Mouse (Mus musculus): ENCODE measurements around the gene Them7.

The Them7 gene

DNA sequence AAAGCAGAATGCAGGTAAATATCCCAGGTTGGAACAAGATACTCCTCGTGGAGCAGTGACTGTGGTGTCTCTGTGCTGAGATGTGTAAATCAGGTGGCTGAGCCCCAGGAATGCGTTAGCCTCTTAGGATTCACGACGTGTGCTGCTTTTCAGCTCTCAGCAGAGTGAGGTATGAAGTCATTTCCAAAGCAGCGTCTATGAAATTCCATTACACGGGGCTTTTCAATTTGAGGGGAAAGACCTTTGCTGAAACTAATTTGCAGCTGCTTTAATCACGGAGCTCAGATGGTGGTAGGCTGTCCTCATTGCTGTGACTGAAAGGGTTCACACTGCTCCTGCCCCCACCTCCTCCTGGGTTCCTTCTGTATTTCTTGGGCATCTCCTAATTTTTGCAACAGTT is 87.9 kb downstream of the Them7 start:
- no peak for DNase-seq

DNA sequence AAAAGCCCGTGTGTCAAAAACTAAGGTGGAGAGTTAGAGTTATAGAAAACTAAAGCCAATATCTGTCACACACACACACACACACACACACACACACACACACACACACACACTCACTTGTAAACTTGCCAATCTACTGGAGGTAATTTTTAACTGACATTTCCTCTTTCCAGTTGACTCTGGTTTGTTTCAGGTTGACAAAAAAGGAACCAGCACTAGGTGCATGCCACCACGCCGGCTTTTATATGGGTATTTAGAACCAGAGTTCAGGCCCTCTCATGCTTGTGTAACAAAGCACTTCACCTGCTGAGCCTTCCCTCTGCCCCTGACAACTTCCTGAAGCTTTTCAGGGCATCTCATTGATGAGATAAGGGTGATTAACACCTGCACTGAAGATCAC is 89.0 kb downstream of the Them7 start:
- no peak for DNase-seq

DNA sequence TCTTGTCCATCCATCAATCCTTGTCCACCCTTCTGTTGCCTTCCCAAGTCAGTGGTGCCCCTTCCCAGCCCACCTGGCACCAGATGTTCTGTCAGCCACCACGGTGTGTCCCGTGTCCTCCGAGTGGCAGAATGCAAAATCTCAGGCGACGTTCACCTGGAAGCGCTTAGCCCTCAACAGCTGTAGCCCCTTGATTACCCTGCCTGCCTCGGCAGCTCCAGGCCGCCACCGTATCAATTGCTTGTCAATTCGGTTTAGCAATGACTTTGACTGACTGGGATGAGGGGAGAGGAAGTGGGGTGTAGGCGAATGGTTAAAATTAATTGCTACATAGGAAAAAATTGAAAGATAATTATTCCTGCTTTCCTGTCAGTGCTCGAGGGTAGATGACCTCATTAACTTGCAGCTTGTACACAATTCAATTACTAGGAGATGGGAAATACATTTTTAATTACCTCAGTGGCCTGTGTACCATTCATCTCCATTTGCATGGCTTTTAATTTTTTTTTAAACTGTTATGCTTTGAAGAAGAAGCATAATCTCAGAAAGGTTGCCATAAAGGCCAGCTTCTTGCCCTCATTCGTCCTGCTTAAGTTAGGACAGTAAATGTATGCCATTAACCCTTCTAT is 93.5 kb downstream of the Them7 start:
- no peak for DNase-seq

DNA sequence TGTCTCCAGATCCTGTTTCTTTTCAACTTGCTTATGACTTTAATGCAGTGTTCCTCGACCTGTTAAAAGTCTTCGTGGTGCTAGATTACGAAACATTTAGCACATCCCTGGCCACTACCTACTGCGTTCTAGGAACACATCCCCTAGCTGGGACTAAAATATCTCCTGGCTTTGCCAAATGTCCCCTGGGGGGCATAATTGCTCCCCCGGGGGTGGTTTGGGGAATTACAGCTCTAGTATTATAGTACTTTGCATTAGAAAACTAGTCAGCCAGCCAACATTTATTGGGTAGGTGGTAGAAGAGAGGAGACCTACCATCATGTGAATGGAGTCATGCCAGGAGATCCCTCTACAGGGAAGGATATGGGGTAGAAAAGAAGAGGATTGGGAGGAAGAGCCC is 101.9 kb downstream of the Them7 start:
- peak in 1 of 2 experiments; percentile 34 for DNase-seq

DNA sequence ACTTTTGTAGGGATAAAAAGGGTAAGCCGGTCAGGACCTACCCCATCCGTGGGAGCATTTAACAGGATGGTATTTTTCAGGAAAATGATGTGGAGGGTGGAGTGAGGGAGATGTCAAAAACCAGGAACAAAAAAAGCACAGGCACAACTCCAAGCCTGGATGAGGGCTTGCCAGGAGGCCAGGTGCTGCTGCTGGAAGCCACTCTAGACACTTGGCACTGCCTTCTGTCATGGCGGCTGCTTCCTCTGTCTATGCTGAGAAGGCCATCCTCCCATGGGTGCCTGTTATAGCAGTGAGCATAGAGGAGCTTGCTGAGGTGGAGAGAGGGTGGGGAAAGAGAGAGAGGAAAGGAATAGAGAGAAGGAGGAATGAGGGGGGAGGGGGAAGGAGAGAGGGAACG is 105.9 kb downstream of the Them7 start:
- peak; percentile 94 for DNase-seq

DNA sequence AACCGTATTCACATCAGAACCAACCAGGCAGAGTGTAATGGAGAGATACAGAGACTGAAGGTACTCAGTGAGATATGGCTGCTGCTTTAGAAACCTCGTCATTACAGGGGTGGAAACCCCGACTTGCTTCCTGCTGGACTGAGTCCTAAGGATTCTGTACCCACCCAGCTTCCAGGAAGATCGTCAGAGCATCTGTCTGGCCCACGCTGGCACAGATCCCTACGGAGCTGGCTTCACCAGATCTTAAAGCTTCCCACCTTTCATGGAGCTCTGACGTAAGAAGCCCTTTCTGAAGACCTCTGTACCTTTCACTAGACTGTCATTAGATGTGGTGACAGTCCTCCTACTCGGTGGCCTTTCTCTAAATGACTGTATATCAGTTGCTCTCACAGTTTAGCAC is 109.0 kb downstream of the Them7 start:
- DNase-seq, result peak; percentile 38

DNA sequence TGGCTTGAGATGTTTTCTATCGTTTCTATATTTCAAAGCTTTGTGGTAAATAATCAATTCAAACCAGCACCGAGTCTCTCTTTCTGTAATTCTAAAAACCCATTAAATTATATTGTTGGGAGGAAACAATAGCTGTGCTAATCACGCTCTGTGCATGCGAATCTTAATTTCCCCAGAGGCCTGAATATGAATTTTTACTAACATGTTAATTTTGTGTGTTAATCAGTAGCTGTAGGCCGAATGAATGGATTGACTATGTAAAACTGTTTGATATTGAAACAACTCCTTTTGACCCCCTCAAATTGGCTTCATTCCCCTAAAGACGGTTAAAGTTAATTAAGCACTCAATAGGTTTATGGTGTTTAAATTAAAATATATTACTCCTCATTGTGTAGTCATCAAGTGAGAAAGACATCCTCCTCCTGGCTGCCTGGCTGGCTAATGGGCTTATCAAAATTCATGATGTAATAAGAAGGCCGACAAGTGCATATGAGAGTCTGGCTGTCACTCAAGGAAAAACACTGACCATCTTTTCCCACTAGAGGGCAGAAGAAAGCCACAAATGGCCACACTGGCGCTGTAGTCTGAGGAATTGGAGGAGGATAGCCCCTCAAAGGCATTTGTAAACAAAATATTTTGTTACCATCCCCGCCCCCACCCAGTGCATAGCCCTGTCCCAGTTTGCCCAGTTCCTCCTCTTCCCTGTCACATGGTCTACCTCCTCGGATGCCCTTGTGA is 110.0 kb downstream of the Them7 start:
- DNase-seq, result peak; percentile 83 to 89

DNA sequence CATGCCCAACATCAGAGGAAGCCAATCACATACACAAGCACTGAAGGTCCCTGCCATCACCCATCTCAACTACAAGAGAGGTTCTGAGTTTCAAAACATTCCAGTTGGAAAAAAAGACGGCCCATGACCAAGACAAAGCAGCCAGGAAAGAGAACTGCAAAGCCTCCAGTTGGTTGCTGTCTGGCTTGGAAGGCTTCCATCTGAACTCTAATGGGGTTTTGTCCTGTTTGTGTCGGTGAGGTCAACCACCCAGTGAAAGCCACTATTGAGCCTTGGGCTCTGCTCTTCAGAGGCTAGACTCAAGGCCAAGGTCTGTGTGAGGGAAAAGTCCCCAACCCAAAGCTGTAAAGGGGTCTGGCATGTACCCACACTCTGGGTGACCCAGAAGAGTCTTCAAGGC is 111.5 kb downstream of the Them7 start:
- DNase-seq, result peak; percentile 53 to 55

DNA sequence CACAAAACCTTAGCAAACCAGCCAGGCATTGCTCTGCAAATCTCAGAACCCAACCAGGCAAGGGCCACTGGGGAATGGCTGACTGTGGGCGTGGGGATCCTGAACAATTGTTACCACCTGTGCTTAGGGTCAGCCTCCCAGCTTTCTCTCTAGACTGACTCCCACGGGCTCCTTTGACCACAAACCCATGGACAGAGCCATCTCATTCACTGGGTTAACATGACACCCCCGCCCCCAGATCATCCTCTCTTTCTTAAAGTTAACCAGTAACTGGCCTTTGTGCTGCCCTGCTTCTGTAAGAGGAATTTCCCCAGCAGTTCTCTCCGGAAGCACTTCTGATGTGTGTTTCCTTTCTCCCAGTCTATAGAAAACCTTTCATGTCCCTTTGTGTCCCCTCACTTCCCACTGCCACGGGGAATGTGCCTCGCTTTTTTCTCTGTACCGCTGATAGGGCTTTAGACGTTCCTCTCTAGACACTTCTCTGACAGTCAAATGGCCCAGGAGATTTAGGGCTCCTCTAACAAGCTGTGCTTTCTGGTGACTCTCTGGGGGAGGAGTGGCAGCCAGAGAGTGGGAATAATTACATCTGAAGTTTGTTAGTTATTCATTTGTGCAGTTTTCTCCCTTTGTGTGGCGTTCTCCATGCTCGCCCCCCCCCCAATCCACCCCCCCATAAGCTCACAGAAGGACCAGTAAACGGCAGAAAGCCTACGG is 112.4 kb downstream of the Them7 start:
- no peak for DNase-seq

DNA sequence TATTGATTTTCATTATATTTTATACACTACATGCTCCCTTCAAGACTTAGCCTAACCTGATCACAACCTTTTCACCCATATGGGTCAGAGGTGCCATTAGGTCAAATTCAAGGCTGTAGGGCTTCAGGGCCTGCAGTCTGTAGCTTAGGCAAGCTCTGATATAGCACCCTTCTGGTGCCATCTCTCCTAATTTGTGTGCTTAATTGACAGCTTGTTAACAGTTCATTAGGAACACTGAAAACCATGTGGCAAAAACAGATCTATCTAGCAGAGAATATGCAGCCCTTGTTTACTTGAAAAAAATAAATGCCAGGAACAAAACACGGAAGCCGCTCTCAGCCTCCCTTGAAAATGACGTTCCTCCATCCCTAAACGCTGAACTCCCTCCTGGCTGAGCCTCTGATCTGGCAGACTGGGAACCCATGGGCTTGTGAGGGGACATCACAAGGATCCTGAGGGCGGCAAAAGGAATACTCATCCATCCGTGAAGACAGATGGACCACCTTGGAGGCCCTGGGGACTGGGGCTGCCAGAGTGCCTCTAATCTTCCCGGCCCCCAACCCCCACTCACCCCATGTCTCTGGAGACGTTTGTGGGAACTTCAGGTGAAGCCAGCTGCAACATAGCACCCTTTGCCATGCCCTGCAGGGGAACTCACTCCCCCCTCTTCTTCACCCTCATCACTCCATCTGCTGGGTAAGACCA is 113.2 kb downstream of the Them7 start:
- peak; percentile 51 to 66 for DNase-seq

DNA sequence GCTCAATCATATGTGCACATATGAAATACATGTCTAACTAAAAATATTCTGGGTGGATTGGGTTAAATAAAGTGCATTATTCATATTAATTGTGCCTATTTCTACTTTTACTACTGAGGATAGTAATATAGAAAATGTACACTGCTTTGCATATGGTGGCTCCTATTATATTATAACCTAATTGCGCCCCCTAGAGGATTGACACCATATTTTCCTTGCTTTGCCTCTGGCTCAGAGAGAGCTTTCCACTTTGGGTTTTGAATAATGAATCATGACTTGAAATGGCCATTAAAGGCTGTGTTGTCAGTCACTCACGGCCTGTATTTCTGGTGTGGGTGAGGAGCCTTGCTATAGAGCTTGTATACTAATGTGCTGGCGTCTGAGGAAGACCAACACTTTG is 115.9 kb downstream of the Them7 start:
- DNase-seq, result peak; percentile 35 to 53

DNA sequence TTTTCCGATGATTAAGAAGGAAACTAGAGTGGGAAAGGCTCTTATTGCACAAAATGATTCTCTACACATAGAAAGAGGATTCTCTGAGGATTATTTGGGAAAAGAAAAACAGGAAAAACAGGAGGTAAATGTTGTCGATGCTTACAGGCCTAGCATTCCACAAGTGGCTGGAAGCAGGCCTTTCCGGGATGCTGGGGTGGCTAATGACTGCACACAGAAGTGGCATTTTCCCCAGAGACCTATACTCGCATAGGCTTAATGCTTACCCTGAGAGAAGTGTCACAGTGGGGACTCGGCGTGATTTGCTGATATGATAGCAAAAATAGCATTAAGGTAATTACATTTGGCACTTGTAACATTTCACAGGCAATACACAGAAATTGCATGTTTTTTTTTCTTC is 124.8 kb downstream of the Them7 start:
- DNase-seq, result no peak

DNA sequence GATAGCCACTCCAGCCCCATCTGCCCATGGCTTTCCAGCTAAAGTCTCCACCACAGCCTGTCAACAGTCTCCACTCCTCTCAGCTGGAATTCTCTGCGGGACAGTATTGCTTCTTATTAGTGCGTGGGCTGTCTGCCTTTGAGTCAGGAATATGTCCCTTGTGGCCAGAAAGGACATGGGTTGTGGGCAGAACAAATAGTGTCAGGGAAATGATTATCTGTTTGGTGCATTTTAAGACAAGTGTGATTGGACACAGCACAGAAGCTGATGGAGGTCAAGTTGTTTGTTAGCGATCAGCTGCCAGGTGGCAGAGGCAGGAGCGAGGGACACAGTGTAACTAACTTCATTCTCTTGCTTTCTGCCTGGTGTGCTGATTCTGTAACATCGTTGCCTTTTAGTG is 132.7 kb downstream of the Them7 start:
- DNase-seq, result no peak

DNA sequence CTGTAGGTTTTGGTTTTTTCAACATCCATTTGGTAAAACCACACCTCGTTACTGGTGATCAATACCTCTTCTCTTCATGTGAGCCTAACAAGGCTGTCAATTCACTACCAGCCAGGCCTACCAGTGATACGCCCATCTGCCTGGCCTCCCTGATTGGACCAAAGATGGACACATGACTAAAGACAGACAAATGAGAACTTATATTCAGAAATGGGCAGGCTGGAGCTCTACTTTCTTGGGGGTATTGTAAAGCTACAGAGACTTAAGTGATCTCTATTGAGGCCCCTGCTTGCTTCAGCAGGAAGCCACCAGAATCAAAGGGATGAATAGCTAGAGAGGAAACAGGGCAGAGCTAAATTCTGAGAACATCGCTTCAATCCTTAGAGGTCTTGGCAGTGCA is 133.9 kb downstream of the Them7 start:
- DNase-seq, result no peak

DNA sequence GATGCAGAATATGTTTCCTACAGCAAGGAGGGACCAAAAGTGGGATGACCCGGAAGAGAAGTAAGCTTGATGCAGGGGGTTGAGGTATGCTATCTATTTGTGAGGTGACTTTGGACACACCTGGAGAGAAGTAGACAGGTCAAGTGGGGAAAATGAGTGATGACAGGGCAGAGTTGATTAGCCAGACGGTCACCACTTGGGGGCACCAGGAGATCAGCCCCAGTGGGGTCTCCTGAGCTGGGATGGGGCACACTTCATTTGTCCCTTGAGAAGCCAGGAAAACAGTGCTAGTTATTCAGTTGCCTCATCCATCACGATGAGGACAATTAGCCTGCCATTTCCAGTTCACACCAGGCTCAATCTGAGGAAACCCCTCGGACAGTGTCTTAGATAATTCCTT is 143.5 kb downstream of the Them7 start:
- DNase-seq, result peak in 1 of 2 experiments; percentile 44

DNA sequence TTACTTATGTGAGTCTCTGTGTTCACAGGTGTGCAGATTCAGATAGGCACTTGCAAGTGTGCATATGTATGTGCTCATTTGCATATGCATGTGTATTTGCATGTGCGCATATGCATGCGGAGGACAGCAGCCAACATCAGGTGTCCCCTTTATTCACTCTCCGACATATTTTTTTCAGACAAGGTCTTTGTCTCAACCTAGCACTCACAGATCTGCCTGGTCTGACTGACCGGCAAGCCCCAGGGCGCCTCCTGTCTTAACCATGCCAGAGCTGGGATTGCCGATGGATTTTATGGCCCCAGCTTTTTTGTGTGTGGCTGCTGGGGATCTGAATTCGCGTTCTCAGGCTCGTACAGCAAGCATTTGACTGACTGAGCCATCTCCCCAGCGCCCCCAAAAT is 146.1 kb downstream of the Them7 start:
- peak; percentile 23 to 33 for DNase-seq

DNA sequence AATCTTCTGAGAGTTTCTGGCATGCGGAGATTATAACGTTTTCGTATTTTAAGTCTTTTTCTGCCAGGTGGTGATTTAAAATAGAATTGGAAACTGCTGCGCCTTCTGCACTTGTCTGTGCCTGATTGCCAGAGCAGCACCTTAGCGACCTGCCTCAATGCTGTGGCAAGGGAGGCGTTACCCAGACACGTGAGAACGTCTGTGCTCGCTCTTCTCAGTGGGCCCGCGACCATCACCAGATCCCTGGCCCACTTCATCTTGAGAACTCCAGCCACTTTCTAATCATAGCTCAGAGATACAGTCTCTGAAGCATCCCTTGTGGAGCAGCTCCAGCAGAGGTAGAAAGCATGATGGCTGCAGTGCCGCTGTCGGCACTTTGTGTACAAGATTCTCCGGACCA is 146.6 kb downstream of the Them7 start:
- DNase-seq, result peak; percentile 22

DNA sequence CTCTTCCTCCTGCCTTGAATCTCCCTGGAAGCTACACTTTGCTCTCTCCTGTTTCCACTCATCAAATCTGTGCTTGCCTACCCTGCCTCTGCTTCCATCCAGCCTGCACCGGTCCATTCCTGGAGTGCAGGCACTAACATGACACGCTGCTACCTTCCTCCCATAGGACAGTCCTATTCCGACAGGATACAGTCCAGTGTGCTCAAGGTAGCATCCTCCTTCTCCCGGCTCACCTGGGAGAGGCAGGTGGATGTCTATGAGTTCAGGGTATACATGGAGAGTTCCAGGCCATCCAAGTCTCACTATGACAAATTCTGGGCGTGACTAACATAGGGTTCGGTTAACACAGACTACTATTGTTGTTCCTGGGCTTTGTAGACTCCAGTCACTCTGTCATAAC is 148.0 kb downstream of the Them7 start:
- DNase-seq, result no peak

DNA sequence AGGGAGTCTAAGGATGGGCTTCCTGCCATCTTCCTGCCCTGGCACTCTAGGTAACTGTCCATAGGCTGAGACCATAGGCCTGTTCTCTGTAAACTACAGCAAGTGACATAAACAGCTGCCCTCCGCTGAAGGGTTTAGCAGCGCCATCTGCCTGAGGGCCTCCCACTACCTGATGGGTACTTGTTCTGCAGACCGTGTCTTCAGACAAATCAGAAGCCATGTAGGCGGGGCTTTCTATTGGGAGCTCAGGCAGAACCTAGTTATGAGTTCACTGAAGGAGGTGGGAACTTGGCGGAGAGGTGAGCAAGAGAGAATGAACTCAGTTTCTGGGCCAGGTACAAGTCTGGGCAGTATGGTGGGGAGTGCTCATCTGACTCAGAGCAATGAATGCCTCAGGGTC is 148.6 kb downstream of the Them7 start:
- DNase-seq, result no peak

DNA sequence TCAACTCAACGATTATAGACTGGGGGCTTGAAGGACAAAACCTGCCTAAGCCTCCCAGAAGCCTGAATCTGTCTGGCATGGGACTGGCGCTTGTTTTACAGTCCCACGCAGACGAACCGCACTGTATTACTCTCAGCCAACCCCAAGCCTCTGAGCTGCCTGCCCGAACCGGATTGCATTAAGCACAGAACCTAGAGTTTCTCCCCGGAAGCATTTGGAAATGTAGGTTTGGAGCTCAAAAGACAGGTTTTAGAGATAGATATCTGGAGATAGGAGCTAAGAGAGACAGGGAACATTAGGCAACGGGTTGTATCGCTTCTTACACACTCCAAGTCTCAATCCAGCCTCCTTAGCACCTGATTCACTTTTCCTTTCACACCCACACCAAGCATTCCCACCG is 149.5 kb downstream of the Them7 start:
- no peak for DNase-seq

DNA sequence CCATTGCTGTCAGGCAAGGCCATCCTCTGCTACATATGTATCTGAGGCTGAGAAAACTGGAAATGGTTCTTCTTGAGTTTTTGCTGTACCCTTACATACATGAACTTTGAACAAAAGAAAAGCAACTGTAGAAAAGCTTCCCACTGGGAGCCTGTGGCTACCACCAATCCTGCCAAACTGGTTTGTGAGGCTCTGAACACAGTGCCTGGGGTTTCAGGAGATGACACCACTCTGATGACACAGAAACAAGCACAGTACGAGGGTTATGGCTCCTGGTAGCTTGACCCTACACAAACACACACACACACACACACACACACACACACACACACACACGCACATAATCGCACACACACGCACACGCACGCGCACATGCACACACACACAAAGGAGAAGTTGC is 151.1 kb downstream of the Them7 start:
- no peak for DNase-seq

DNA sequence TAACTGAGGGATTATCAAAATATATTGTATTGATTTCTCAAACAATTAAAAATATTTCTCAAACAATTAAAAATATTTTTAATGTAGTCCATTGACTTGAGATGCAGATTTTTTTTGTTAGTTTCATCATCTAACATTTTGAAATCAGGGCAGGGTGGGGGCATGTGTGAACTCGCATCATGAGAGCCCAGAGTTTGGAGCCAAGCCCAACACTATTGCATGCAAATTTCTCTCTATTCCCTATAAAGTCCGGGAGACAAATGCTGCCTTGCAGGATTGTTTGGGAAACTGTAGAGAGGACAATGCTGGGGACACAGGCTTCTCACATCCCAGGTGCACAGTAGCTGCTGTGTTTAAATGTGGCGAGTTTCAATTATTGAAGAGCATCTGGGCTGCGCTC is 151.6 kb downstream of the Them7 start:
- DNase-seq, result no peak

DNA sequence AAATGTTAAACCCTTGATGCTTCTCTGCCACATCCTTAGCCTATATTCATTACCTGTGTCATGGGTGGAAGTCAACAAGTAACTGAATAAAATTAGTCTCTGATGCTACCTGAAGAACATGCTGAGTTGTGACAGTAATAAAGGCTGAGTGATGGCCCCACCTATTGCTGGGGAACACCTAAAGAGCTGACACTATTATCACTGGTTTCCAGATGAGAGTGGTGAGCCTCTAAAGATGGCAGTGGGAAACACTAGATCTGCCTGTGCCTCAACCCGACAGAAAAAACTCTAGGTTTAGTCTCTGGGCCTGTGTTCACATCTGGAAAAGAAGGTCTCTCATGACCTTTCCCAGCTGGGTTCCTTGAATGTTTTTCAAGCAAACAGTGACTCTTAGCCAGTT is 155.6 kb downstream of the Them7 start:
- DNase-seq, result no peak
